Mouse (Mus musculus) embryonic facial prominence, embryonic 10.5 days (tissue): ENCODE measurements around the gene Pld4. TPM values are rescaled to one million over a fixed set of nuclear protein-coding genes. Genes with fewer than 3 reads are reported as not detected.

Experiments
- DNase-seq: peaks from one replicate; pipeline ENCODE4 v3.0.0-alpha.2; 2017; ENCODE audit warnings: low spot score
- H3K27ac ChIP-seq: fragments of 300-500 bp; sonication (generic); replicated peaks from 2 replicates; pipeline ENCODE4 v1.5.1; 2016; ENCODE audit warnings: mild to moderate bottlenecking
- H3K27me3 ChIP-seq: fragments of 300-500 bp; sonication (generic); replicated peaks from 2 replicates; pipeline ENCODE4 v1.6.1; 2016; ENCODE audit warnings: low read depth, mild to moderate bottlenecking; ENCODE audit not compliant: poor library complexity, severe bottlenecking
- H3K36me3 ChIP-seq: fragments of 300-500 bp; sonication (generic); replicated peaks from 2 replicates; pipeline ENCODE4 v1.6.1; 2016; ENCODE audit warnings: mild to moderate bottlenecking, moderate library complexity
- H3K4me1 ChIP-seq: fragments of 300-500 bp; sonication (generic); 2 replicates; pipeline ENCODE4 v1.6.1; 2016
- H3K4me3 ChIP-seq: fragments of 300-500 bp; sonication (generic); 2 replicates; pipeline ENCODE4 v1.5.1; 2016; ENCODE audit warnings: mild to moderate bottlenecking, moderate library complexity
- H3K9me3 ChIP-seq: fragments of 300-500 bp; sonication (generic); 2 replicates; pipeline ENCODE4 v1.6.1; 2016; ENCODE audit warnings: mild to moderate bottlenecking
- WGBS: fragments of 180-500 bp; shearing (Covaris S2); methylation state at CpG from one replicate; pipeline ENCODE4 v1.1.7; 2016; 5-methylcytosine and 5-hydroxymethylcytosine counted together
- polyA plus RNA-seq: library from polyadenylated mRNA; unstranded; fragments of >200 nt; fragmentation: Nextera tagmentation; extraction: Ambion mirVana; gene quantifications from 2 replicates; pipeline ENCODE4 v1.2.1, GENCODE M21; 2016

Gene Pld4
- polyA plus RNA-seq, 1 experiment from 2014 or later = 4.6 TPM

GRCm38 (mm10) chr12:112761411-112761810 is 956 bp downstream of the Pld4 start:
- Histone ChIP-seq H3K27ac (no peak overlapping the region), H3K4me3 (no peak overlapping the region), H3K4me1 (peaks cover 9% of the 10 kb centered on the region; the same call in 1 of the 2 replicates), H3K27me3 (no peaks in the 10 kb centered on the region), H3K36me3 (no peaks in the 10 kb centered on the region), H3K9me3 (no peaks in the 10 kb centered on the region)
- 86% methylated on average over 4 of the region's 4 CpGs for WGBS
- DNase-seq = no peak

- H3K36me3 ChIP-seq = no peaks in the 10 kb centered on the region
- WGBS = 87% methylated on average over 3 of the region's 3 CpGs
- H3K27ac ChIP-seq = peak overlapping the region; percentile 57; the same call in 1 of the 2 replicates
- H3K4me3 ChIP-seq = no peak overlapping the region
- no peaks in the 10 kb centered on the region for H3K27me3 ChIP-seq
- peaks cover 9% of the 10 kb centered on the region; the same call in 1 of the 2 replicates for H3K4me1 ChIP-seq
- H3K9me3 ChIP-seq = no peaks in the 10 kb centered on the region
- DNase-seq = no peak
Observed at GRCm38 (mm10) chr12:112762018-112762417, 1.6 kb downstream of the Pld4 start.

- Histone ChIP-seq H3K4me1 (peaks cover 9% of the 10 kb centered on the region; the same call in 1 of the 2 replicates), H3K36me3 (no peaks in the 10 kb centered on the region), H3K4me3 (no peak overlapping the region), H3K27me3 (no peaks in the 10 kb centered on the region), H3K27ac (no peak overlapping the region), H3K9me3 (no peaks in the 10 kb centered on the region)
- DNase-seq = no peak
- WGBS = 81% methylated on average over 4 of the region's 4 CpGs
Observed at GRCm38 (mm10) chr12:112763176-112763575, 2.7 kb downstream of the Pld4 start.

- H3K4me1 ChIP-seq = peaks cover 9% of the 10 kb centered on the region; the same call in 1 of the 2 replicates
- 82% methylated on average over 5 of the region's 5 CpGs for WGBS
- no peaks in the 10 kb centered on the region for H3K27me3 ChIP-seq
- no peak overlapping the region for H3K27ac ChIP-seq
- DNase-seq = no peak
- H3K9me3 ChIP-seq = no peaks in the 10 kb centered on the region
- no peaks in the 10 kb centered on the region for H3K36me3 ChIP-seq
- no peak overlapping the region for H3K4me3 ChIP-seq
Observed at GRCm38 (mm10) chr12:112764141-112764540, 3.7 kb downstream of the Pld4 start.

- Histone ChIP-seq H3K27me3 (no peaks in the 10 kb centered on the region), H3K27ac (no peak overlapping the region), H3K36me3 (no peaks in the 10 kb centered on the region), H3K4me1 (peaks cover 9% of the 10 kb centered on the region; the same call in 1 of the 2 replicates), H3K9me3 (no peaks in the 10 kb centered on the region), H3K4me3 (no peak overlapping the region)
- 92% methylated on average over 7 of the region's 7 CpGs for WGBS
- no peak for DNase-seq
Observed at GRCm38 (mm10) chr12:112764991-112765390, 4.5 kb downstream of the Pld4 start.

- DNase-seq = no peak
- no peak overlapping the region for H3K4me3 ChIP-seq
- WGBS = 92% methylated on average over 7 of the region's 7 CpGs
- H3K36me3 ChIP-seq = no peaks in the 10 kb centered on the region
- no peaks in the 10 kb centered on the region for H3K4me1 ChIP-seq
- no peaks in the 10 kb centered on the region for H3K27me3 ChIP-seq
- H3K27ac ChIP-seq = no peak overlapping the region
- H3K9me3 ChIP-seq = no peaks in the 10 kb centered on the region
Observed at GRCm38 (mm10) chr12:112766586-112766985, 6.1 kb downstream of the Pld4 start.

- Histone ChIP-seq H3K4me3 (no peak overlapping the region), H3K27ac (no peak overlapping the region), H3K9me3 (no peaks in the 10 kb centered on the region), H3K36me3 (no peaks in the 10 kb centered on the region), H3K4me1 (no peaks in the 10 kb centered on the region), H3K27me3 (no peaks in the 10 kb centered on the region)
- 91% methylated on average over 16 of the region's 16 CpGs for WGBS
- DNase-seq = no peak
Observed at GRCm38 (mm10) chr12:112767036-112767890, 6.8 kb downstream of the Pld4 start.

- WGBS = 85% methylated on average over 8 of the region's 8 CpGs
- H3K4me3 ChIP-seq = no peak overlapping the region
- DNase-seq = no peak
- H3K36me3 ChIP-seq = no peaks in the 10 kb centered on the region
- no peaks in the 10 kb centered on the region for H3K9me3 ChIP-seq
- peaks cover under 1% of the 10 kb centered on the region; the same call in 1 of the 2 replicates for H3K4me1 ChIP-seq
- no peaks in the 10 kb centered on the region for H3K27me3 ChIP-seq
- H3K27ac ChIP-seq = no peak overlapping the region
Observed at GRCm38 (mm10) chr12:112768166-112768565, 7.7 kb downstream of the Pld4 start.

GRCm38 (mm10) chr12:112769031-112769430 is 8.6 kb downstream of the Pld4 start:
- WGBS = 85% methylated on average over 6 of the region's 6 CpGs
- no peak for DNase-seq
- Histone ChIP-seq H3K9me3 (no peaks in the 10 kb centered on the region), H3K36me3 (no peaks in the 10 kb centered on the region), H3K4me3 (no peak overlapping the region), H3K4me1 (peaks cover 6% of the 10 kb centered on the region; the same call in 1 of the 2 replicates), H3K27ac (no peak overlapping the region), H3K27me3 (no peaks in the 10 kb centered on the region)

GRCm38 (mm10) chr12:112769751-112770150 is 9.3 kb downstream of the Pld4 start:
- peaks cover 6% of the 10 kb centered on the region; the same call in 1 of the 2 replicates for H3K4me1 ChIP-seq
- 66% methylated on average over 2 of the region's 2 CpGs for WGBS
- H3K27me3 ChIP-seq = no peaks in the 10 kb centered on the region
- no peaks in the 10 kb centered on the region for H3K36me3 ChIP-seq
- H3K27ac ChIP-seq = no peak overlapping the region
- no peak for DNase-seq
- no peaks in the 10 kb centered on the region for H3K9me3 ChIP-seq
- no peak overlapping the region for H3K4me3 ChIP-seq

GRCm38 (mm10) chr12:112770396-112770795 is 9.9 kb downstream of the Pld4 start:
- H3K27me3 ChIP-seq = no peaks in the 10 kb centered on the region
- no peaks in the 10 kb centered on the region for H3K36me3 ChIP-seq
- peaks cover 5% of the 10 kb centered on the region for H3K9me3 ChIP-seq
- no peak overlapping the region for H3K4me3 ChIP-seq
- no peak for DNase-seq
- no peak overlapping the region for H3K27ac ChIP-seq
- peaks cover 6% of the 10 kb centered on the region; the same call in 1 of the 2 replicates for H3K4me1 ChIP-seq
- WGBS = 80% methylated on average over 4 of the region's 4 CpGs

- Histone ChIP-seq H3K4me1 (peaks cover 6% of the 10 kb centered on the region; the same call in 1 of the 2 replicates), H3K9me3 (peaks cover 8% of the 10 kb centered on the region), H3K36me3 (no peaks in the 10 kb centered on the region), H3K27me3 (no peaks in the 10 kb centered on the region), H3K27ac (no peak overlapping the region), H3K4me3 (no peak overlapping the region)
- 93% methylated on average over 14 of the region's 14 CpGs for WGBS
- DNase-seq = no peak
Observed at GRCm38 (mm10) chr12:112772306-112772705, 11.9 kb downstream of the Pld4 start.

GRCm38 (mm10) chr12:112773366-112773765 is 12.9 kb downstream of the Pld4 start:
- peaks cover 6% of the 10 kb centered on the region; the same call in 1 of the 2 replicates for H3K4me1 ChIP-seq
- WGBS = 42% methylated on average over 9 of the region's 9 CpGs
- peaks cover 8% of the 10 kb centered on the region for H3K9me3 ChIP-seq

More at GRCm38 (mm10) chr12:112773366-112773765, 12.9 kb downstream of the Pld4 start:
- Histone ChIP-seq H3K36me3 (no peaks in the 10 kb centered on the region), H3K4me3 (no peak overlapping the region), H3K27ac (no peak overlapping the region), H3K27me3 (no peaks in the 10 kb centered on the region)
- no peak for DNase-seq
